Mouse (Mus musculus) CH12.LX (cell line): ENCODE measurements around the gene Inpp5d. TPM values are rescaled to one million over a fixed set of nuclear protein-coding genes. Genes with fewer than 3 reads are reported as not detected.

ENCODE experiments used
- DNase-seq: peaks from one replicate; pipeline ENCODE4 v3.0.0-alpha.2; 2013; ENCODE audit errors: extremely low read depth
- H3K27ac ChIP-seq: 2 replicates; pipeline ENCODE4 v1.5.1; 2012; ENCODE audit warnings: low read depth, mild to moderate bottlenecking, control low read depth, moderate library complexity; ENCODE audit not compliant: insufficient read depth
- H3K27me3 ChIP-seq: replicated peaks from 2 replicates; pipeline ENCODE3; 2012; ENCODE audit warnings: inconsistent platforms
- H3K36me3 ChIP-seq, 2 experiments: replicated peaks in 1 of 2; 2 replicates each; pipeline versions ENCODE3 to v1.6.1; 2012; ENCODE audit warnings: inconsistent platforms in 1 of 2, low read length in 1 of 2, mild to moderate bottlenecking in 1 of 2, mixed read lengths in 1 of 2, moderate library complexity in 1 of 2; ENCODE audit not compliant: control insufficient read depth in 1 of 2, insufficient read depth in 1 of 2
- H3K4me1 ChIP-seq, 2 experiments: 2 replicates each; pipeline ENCODE4 v1.6.1; 2012; ENCODE audit warnings: inconsistent platforms in 1 of 2, moderate library complexity in 1 of 2; ENCODE audit not compliant: insufficient read depth in 2 of 2, control insufficient read depth in 1 of 2
- H3K4me2 ChIP-seq: 2 replicates; pipeline ENCODE4 v1.6.1; 2012; ENCODE audit warnings: low read depth, mild to moderate bottlenecking, control low read depth; ENCODE audit not compliant: poor library complexity, insufficient read depth, severe bottlenecking
- H3K4me3 ChIP-seq, 3 experiments: fragments of 150-350 bp in 1 of 3; sonication (generic) in 1 of 3; replicated peaks in 1 of 3; 2 replicates each; pipeline versions ENCODE3 to v1.5.1; 2011 to 2012; ENCODE audit warnings: low read depth in 2 of 3, low read length in 2 of 3, mild to moderate bottlenecking in 2 of 3, moderate library complexity in 2 of 3, control low read depth in 1 of 3, improper control_type of control experiment in 1 of 3, inconsistent platforms in 1 of 3, mixed read lengths in 1 of 3; ENCODE audit not compliant: poor library complexity in 1 of 3
- H3K79me2 ChIP-seq: replicated peaks from 2 replicates; pipeline ENCODE4 v1.6.1; 2012; ENCODE audit warnings: mild to moderate bottlenecking, moderate library complexity; ENCODE audit not compliant: control insufficient read depth, poor library complexity, insufficient read depth, severe bottlenecking; ENCODE audit errors: extremely low read depth
- H3K9ac ChIP-seq: 2 replicates; pipeline ENCODE4 v1.6.1; 2012; ENCODE audit warnings: low read depth, mild to moderate bottlenecking, control low read depth, moderate library complexity; ENCODE audit not compliant: insufficient read depth
- H3K9me3 ChIP-seq: replicated peaks from 2 replicates; pipeline ENCODE3; 2012; ENCODE audit warnings: low read length, inconsistent platforms, mixed read lengths
- CHD2 ChIP-seq: IDR thresholded peaks from 2 replicates; pipeline ENCODE4 v1.6.1; 2011; ENCODE audit warnings: low read length, improper control_type of control experiment
- CTCF ChIP-seq, 2 experiments: IDR thresholded peaks in 1 of 2; conservative IDR thresholded peaks in 1 of 2; 2 replicates each; pipeline ENCODE4 v1.5.1; 2011 to 2012; ENCODE audit warnings: low read depth in 2 of 2, low read length in 2 of 2, improper control_type of control experiment in 1 of 2, inconsistent platforms in 1 of 2, mild to moderate bottlenecking in 1 of 2, moderate library complexity in 1 of 2
- ETS1 ChIP-seq: conservative IDR thresholded peaks from 2 replicates; pipeline ENCODE4 v1.6.1; 2012; ENCODE audit warnings: low read depth, mild to moderate bottlenecking, inconsistent platforms, low read length, improper control_type of control experiment, moderate library complexity
- GABPA ChIP-seq: IDR thresholded peaks from 2 replicates; pipeline ENCODE4 v1.6.1; 2012; ENCODE audit warnings: low read depth, low read length, improper control_type of control experiment, inconsistent platforms; ENCODE audit not compliant: insufficient replicate concordance
- HCFC1 ChIP-seq: IDR thresholded peaks from 2 replicates; pipeline ENCODE4 v1.6.1; 2012; ENCODE audit warnings: low read depth, mild to moderate bottlenecking, inconsistent platforms, low read length, improper control_type of control experiment
- MAFK ChIP-seq: IDR thresholded peaks from 2 replicates; pipeline ENCODE4 v1.6.1; 2011; ENCODE audit warnings: low read length, improper control_type of control experiment; ENCODE audit not compliant: insufficient replicate concordance
- MAZ ChIP-seq: IDR thresholded peaks from 2 replicates; pipeline ENCODE4 v1.6.1; 2012; ENCODE audit warnings: low read depth, mild to moderate bottlenecking, inconsistent platforms, low read length, improper control_type of control experiment, moderate library complexity
- MYC ChIP-seq: IDR thresholded peaks from 2 replicates; pipeline ENCODE4 v1.6.1; 2011; ENCODE audit warnings: low read depth, mild to moderate bottlenecking, improper control_type of control experiment, low read length
- NELFE ChIP-seq: IDR thresholded peaks from 2 replicates; pipeline ENCODE4 v1.6.1; 2011; ENCODE audit warnings: low read depth, low read length, improper control_type of control experiment
- NRF1 ChIP-seq: IDR thresholded peaks from 2 replicates; pipeline ENCODE4 v1.6.1; 2014; ENCODE audit warnings: low read depth, mild to moderate bottlenecking, inconsistent platforms, low read length, improper control_type of control experiment, moderate library complexity
- PAX5 ChIP-seq: IDR thresholded peaks from 2 replicates; pipeline ENCODE4 v1.6.1; 2012; ENCODE audit warnings: low read length, inconsistent platforms, mixed read lengths
- POLR2A ChIP-seq: IDR thresholded peaks from 2 replicates; pipeline ENCODE4 v1.6.1; 2011; ENCODE audit warnings: low read depth, mild to moderate bottlenecking, improper control_type of control experiment, low read length
- RCOR1 ChIP-seq: conservative IDR thresholded peaks from 2 replicates; pipeline ENCODE4 v1.6.1; 2012; ENCODE audit warnings: low read depth, mild to moderate bottlenecking, inconsistent platforms, low read length, improper control_type of control experiment
- TBP ChIP-seq: conservative IDR thresholded peaks from 2 replicates; pipeline ENCODE4 v1.6.1; 2011; ENCODE audit warnings: low read depth, low read length, improper control_type of control experiment
- USF2 ChIP-seq: conservative IDR thresholded peaks from 2 replicates; pipeline ENCODE4 v1.6.1; 2011; ENCODE audit warnings: low read depth, low read length, improper control_type of control experiment
- ZC3H11A ChIP-seq: IDR thresholded peaks from 2 replicates; pipeline ENCODE4 v1.6.1; 2012; ENCODE audit warnings: low read depth, mild to moderate bottlenecking, inconsistent platforms, low read length, improper control_type of control experiment
- ZKSCAN1 ChIP-seq: IDR thresholded peaks from 2 replicates; pipeline ENCODE4 v1.6.1; 2012; ENCODE audit warnings: low read depth, inconsistent platforms, low read length, improper control_type of control experiment, borderline replicate concordance
- ZMIZ1 ChIP-seq: IDR thresholded peaks from 2 replicates; pipeline ENCODE4 v1.6.1; 2012; ENCODE audit warnings: low read depth, mild to moderate bottlenecking, inconsistent platforms, low read length, improper control_type of control experiment
- ZNF384 ChIP-seq: IDR thresholded peaks from 2 replicates; pipeline ENCODE4 v1.6.1; 2012; ENCODE audit warnings: low read depth, low read length, improper control_type of control experiment, inconsistent platforms
- dilution Hi-C: fragments of 300-500 bp; cut with MboI; formaldehyde crosslinking; loops from 2 replicates; pipeline ENCODE4 v1.14.3; 2020; ENCODE audit warnings: low sequenced_read_pairs; ENCODE audit not compliant: extremely low pct_unique_long_range_greater_than_20kb, extremely low pct_ligation_motif_present
- in situ Hi-C: fragments of 300-500 bp; cut with MboI; formaldehyde crosslinking; loops from 3 replicates; pipeline ENCODE4 v1.14.3; 2019; ENCODE audit warnings: low sequenced_read_pairs, low pct_ligation_motif_present, low pct_unique_long_range_greater_than_20kb, mixed read lengths
- polyA plus RNA-seq: library from polyadenylated mRNA; unstranded; fragments of >175 nt; gene quantifications from 2 replicates; pipeline ENCODE4 v1.2.1, GENCODE M21; 2012; ENCODE audit warnings: low read depth; ENCODE audit not compliant: insufficient read length
- total RNA-seq, 2 experiments: library from RNA; depleted of rRNA; stranded (reverse); fragments of 300-350 nt in 1 of 2; fragments of >200 nt in 1 of 2; gene quantifications; 2 replicates each; pipeline ENCODE4 v1.2.3; 2012 to 2014

The Inpp5d gene
- total and polyA plus RNA-seq, 3 experiments = 97.1 to 109 (median 106) TPM

- Histone ChIP-seq H3K27ac (no peak overlapping the region), H3K4me2 (no peak overlapping the region)
- dilution Hi-C loops = no loop called here
These were observed 25.4 kb upstream of the Inpp5d start for GRCm38 (mm10) chr1:87594671-87595070.

GRCm38 (mm10) chr1:87600533-87600932 is 19.6 kb upstream of the Inpp5d start:
- no peaks in the 10 kb centered on the region for H3K9me3 ChIP-seq
- no peaks in the 10 kb centered on the region for H3K79me2 ChIP-seq
- H3K9ac ChIP-seq = no peak overlapping the region
- dilution Hi-C loops = no loop called here
- no peaks in the 10 kb centered on the region for H3K36me3 ChIP-seq
- in situ Hi-C loops = loop anchor here (10.0 kb wide), 1 partner anchor 154 kb away; the partner anchor contains the start of gene Atg16l1
- no peak overlapping the region for H3K4me3 ChIP-seq
- no peak for DNase-seq
- H3K27me3 ChIP-seq = no peaks in the 10 kb centered on the region
- no peak overlapping the region for H3K4me2 ChIP-seq
- no peaks in the 10 kb centered on the region for H3K4me1 ChIP-seq
- H3K27ac ChIP-seq = no peak overlapping the region
- TF ChIP-seq ZKSCAN1 (no peak), ZC3H11A (no peak), NELFE (no peak), POLR2A (no peak), MAFK (no peak), CTCF (conservative IDR thresholded peaks at IDR 0.05 in 1 of 2, IDR thresholded peaks at IDR 0.05 in 1 of 2; ENCODE audit: low read depth in 2 of 2, low read length in 2 of 2) (no peak), USF2 (no peak), TBP (no peak), CHD2 (no peak), MYC (no peak), PAX5 (no peak), GABPA (no peak), ZNF384 (no peak), ZMIZ1 (no peak), MAZ (no peak), NRF1 (no peak)

More at GRCm38 (mm10) chr1:87594671-87595070, 25.4 kb upstream of the Inpp5d start:
- Histone ChIP-seq H3K27me3 (no peaks in the 10 kb centered on the region), H3K9ac (no peak overlapping the region), H3K36me3 (no peaks in the 10 kb centered on the region), H3K9me3 (no peaks in the 10 kb centered on the region), H3K79me2 (no peaks in the 10 kb centered on the region), H3K4me3 (no peak overlapping the region), H3K4me1 (peaks cover 0 to 5% of the 10 kb centered on the region in 2 experiments; a peak in 1 of 4 replicates)
- TF ChIP-seq HCFC1 (no peak), ZMIZ1 (no peak), POLR2A (no peak), ETS1 (no peak), MYC (no peak), RCOR1 (no peak)
- no peak for DNase-seq
- in situ Hi-C loops = no loop called here
